Mouse (Mus musculus) MEL (cell line): ENCODE data around the gene S100a6.

ENCODE experiments used
- BHLHE40 ChIP-seq: IDR thresholded peaks from 2 replicates; pipeline ENCODE4 v1.6.1; 2012; ENCODE audit warnings: low read depth, mild to moderate bottlenecking, inconsistent platforms, low read length, improper control_type of control experiment, borderline replicate concordance
- CHD2 ChIP-seq: IDR thresholded peaks from 2 replicates; pipeline ENCODE4 v1.6.1; 2011; ENCODE audit warnings: low read length, improper control_type of control experiment
- CTCF ChIP-seq, 3 experiments: IDR thresholded peaks in 2 of 3; conservative IDR thresholded peaks in 1 of 3; 2 replicates each; pipeline ENCODE4 v1.5.1; 2011 to 2012; ENCODE audit warnings: low read length in 3 of 3, low read depth in 2 of 3, mild to moderate bottlenecking in 2 of 3, improper control_type of control experiment in 1 of 3, inconsistent platforms in 1 of 3, mixed read lengths in 1 of 3, moderate library complexity in 1 of 3; ENCODE audit not compliant: control insufficient read depth in 1 of 3, insufficient read depth in 1 of 3, poor library complexity in 1 of 3, severe bottlenecking in 1 of 3
- GATA1 ChIP-seq: IDR thresholded peaks from 2 replicates; pipeline ENCODE4 v1.6.1; 2011; ENCODE audit warnings: low read depth, low read length, improper control_type of control experiment
- MAX ChIP-seq: IDR thresholded peaks from 2 replicates; pipeline ENCODE4 v1.6.1; 2011; ENCODE audit warnings: low read length, improper control_type of control experiment
- MYC ChIP-seq: IDR thresholded peaks from 2 replicates; pipeline ENCODE4 v1.6.1; 2011; ENCODE audit warnings: low read depth, mild to moderate bottlenecking, low read length, improper control_type of control experiment, moderate library complexity
- NRF1 ChIP-seq: IDR thresholded peaks from 2 replicates; pipeline ENCODE4 v1.6.1; 2014; ENCODE audit warnings: low read depth, mild to moderate bottlenecking, inconsistent platforms, low read length, improper control_type of control experiment, moderate library complexity; ENCODE audit not compliant: poor library complexity, insufficient read depth, severe bottlenecking
- POLR2A ChIP-seq, 2 experiments: IDR thresholded peaks; 2 replicates each; pipeline ENCODE4 v1.6.1; 2011 to 2012; ENCODE audit warnings: low read length in 2 of 2, mild to moderate bottlenecking in 2 of 2, control low read depth in 1 of 2, improper control_type of control experiment in 1 of 2, low read depth in 1 of 2, moderate library complexity in 1 of 2; ENCODE audit not compliant: control insufficient read depth in 1 of 2, insufficient read depth in 1 of 2, poor library complexity in 1 of 2
- RCOR1 ChIP-seq: IDR thresholded peaks from 2 replicates; pipeline ENCODE4 v1.6.1; 2012; ENCODE audit warnings: low read depth, mild to moderate bottlenecking, inconsistent platforms, low read length, improper control_type of control experiment
- USF2 ChIP-seq, 2 experiments: IDR thresholded peaks; 2 replicates each; pipeline ENCODE4 v1.6.1; 2011 to 2012; ENCODE audit warnings: improper control_type of control experiment in 2 of 2, low read length in 2 of 2, borderline replicate concordance in 1 of 2, inconsistent platforms in 1 of 2, low read depth in 1 of 2, mild to moderate bottlenecking in 1 of 2; ENCODE audit not compliant: insufficient read depth in 1 of 2
- ZKSCAN1 ChIP-seq: IDR thresholded peaks from 2 replicates; pipeline ENCODE4 v1.6.1; 2012; ENCODE audit warnings: low read depth, mild to moderate bottlenecking, inconsistent platforms, low read length, improper control_type of control experiment, moderate library complexity

GRCm38 (mm10) chr3:90649832-90650231, 37.1 kb downstream of the S100a6 start:
- TF ChIP-seq NRF1 (no peak), POLR2A (IDR thresholded peaks at IDR 0.05; ENCODE audit: control insufficient read depth in 1 of 2, insufficient read depth in 1 of 2, low read depth in 1 of 2, low read length in 2 of 2, poor library complexity in 1 of 2) (no peak), ZKSCAN1 (no peak), CTCF (IDR thresholded peaks at IDR 0.05 in 2 of 3, conservative IDR thresholded peaks at IDR 0.05 in 1 of 3; ENCODE audit: control insufficient read depth in 1 of 3, insufficient read depth in 1 of 3, low read depth in 2 of 3, low read length in 3 of 3, poor library complexity in 1 of 3, severe bottlenecking in 1 of 3) (no peak), GATA1 (no peak), MAX (no peak), USF2 (IDR thresholded peaks at IDR 0.05; ENCODE audit: borderline replicate concordance in 1 of 2, insufficient read depth in 1 of 2, low read depth in 1 of 2, low read length in 2 of 2) (no peak), MYC (no peak), RCOR1 (no peak), CHD2 (no peak), BHLHE40 (no peak)
